Mouse (Mus musculus) spleen, postnatal 4 days (tissue): ENCODE results near the gene Adarb2.
A peak's percentile ranks its signal among the peaks of the same experiment; 100 is the strongest.

ENCODE experiments used
- DNase-seq, 2 experiments: peaks; one replicate each; pipeline ENCODE4 v3.0.0; 2022; ENCODE audit warnings: low spot score in 2 of 2

Adarb2 gene

GRCm38 (mm10) chr13:8680470-8681129 is 477.9 kb downstream of the Adarb2 start:
- DNase-seq, result no peak

- DNase-seq, result no peak
Measured at GRCm38 (mm10) chr13:8691448-8691847, 488.8 kb downstream of the Adarb2 start.

GRCm38 (mm10) chr13:8692787-8693186 is 490.1 kb downstream of the Adarb2 start:
- DNase-seq, result no peak

GRCm38 (mm10) chr13:8698451-8698850 is 495.8 kb downstream of the Adarb2 start:
- DNase-seq, result no peak

GRCm38 (mm10) chr13:8699831-8700230 is 497.2 kb downstream of the Adarb2 start:
- DNase-seq, result no peak

GRCm38 (mm10) chr13:8700981-8701380 is 498.3 kb downstream of the Adarb2 start:
- DNase-seq, result no peak

- DNase-seq, result no peak
Measured at GRCm38 (mm10) chr13:8705296-8705695, 502.6 kb downstream of the Adarb2 start.

- no peak for DNase-seq
Measured at GRCm38 (mm10) chr13:8713377-8713776, 510.7 kb downstream of the Adarb2 start.

- DNase-seq, result no peak
Measured at GRCm38 (mm10) chr13:8729972-8730645, 527.4 kb downstream of the Adarb2 start.

GRCm38 (mm10) chr13:8737139-8737865 is 534.6 kb downstream of the Adarb2 start:
- no peak for DNase-seq

- DNase-seq, result no peak
Measured at GRCm38 (mm10) chr13:8742792-8743191, 540.1 kb downstream of the Adarb2 start.

GRCm38 (mm10) chr13:8744565-8744964 is 541.9 kb downstream of the Adarb2 start:
- DNase-seq, result no peak

GRCm38 (mm10) chr13:8745596-8745995 is 542.9 kb downstream of the Adarb2 start:
- DNase-seq, result no peak

- DNase-seq, result no peak
Measured at GRCm38 (mm10) chr13:8749451-8749850, 546.8 kb downstream of the Adarb2 start.

GRCm38 (mm10) chr13:8760940-8761339 is 558.3 kb downstream of the Adarb2 start:
- DNase-seq, result no peak

GRCm38 (mm10) chr13:8769654-8770227 is 567.1 kb downstream of the Adarb2 start:
- DNase-seq, result no peak

- no peak for DNase-seq
Measured at GRCm38 (mm10) chr13:8770616-8771015, 568.0 kb downstream of the Adarb2 start.

GRCm38 (mm10) chr13:8780441-8780840 is 577.8 kb downstream of the Adarb2 start:
- peak; percentile 56 to 78 for DNase-seq

- DNase-seq, result no peak
Measured at GRCm38 (mm10) chr13:8782636-8783035, 580.0 kb downstream of the Adarb2 start.

- DNase-seq, result no peak
Measured at GRCm38 (mm10) chr13:8783686-8784307, 581.1 kb downstream of the Adarb2 start.

- DNase-seq, result no peak
Measured at GRCm38 (mm10) chr13:8784308-8785061, 581.8 kb downstream of the Adarb2 start.
